Mouse (Mus musculus) Patski (cell line): ENCODE measurements at regions not wholly inside any gene's neighbourhood (a gene's known extent, or its start where the extent isn't known, plus 50 kb on each side); places are given as distances from the start of the nearest gene placed in this dataset.

ENCODE experiments used
- ATAC-seq: fragments of 100-300 bp; one replicate; pipeline ENCODE4 v1.8.0; 2021
- CTCF ChIA-PET: fragments of 350-600 bp; sonication (Branson Sonifier 250); formaldehyde crosslinking; loops from one replicate; lab custom pipeline; 2022; ENCODE audit warnings: inconsistent platforms; lab: Charles Lee
- POLR2A ChIA-PET: fragments of 350-600 bp; sonication (Branson Sonifier 250); formaldehyde crosslinking; loops from one replicate; lab custom pipeline; 2022; ENCODE audit warnings: antibody characterized with exemption, inconsistent platforms; lab: Charles Lee
- DNase-seq: peaks from one replicate; pipeline ENCODE4 v3.0.0-alpha.2; 2011; ENCODE audit warnings: low read depth, low spot score
- H3K27me3 ChIP-seq: fragments of 371-371 bp; one replicate; pipeline ENCODE4 v1.5.1; 2021
- CTCF ChIP-seq: fragments of 100-300 bp; IDR thresholded peaks from one replicate; pipeline ENCODE4 v1.5.1; 2021
- in situ Hi-C: fragments of 300-500 bp; cut with MboI; formaldehyde crosslinking; loops from 3 replicates; pipeline ENCODE4 v1.11.1; 2018; ENCODE audit warnings: low pct_unique_long_range_greater_than_20kb, mixed read lengths

GRCm38 (mm10) chr16:26302045-26302444, 69.6 kb downstream of the Cldn1 start:
- in situ Hi-C loops = no loop called here
- ATAC-seq (no peak), DNase-seq (no peak)
- peaks cover 10% of the 10 kb centered on the region for H3K27me3 ChIP-seq
- POLR2A ChIA-PET = no interaction called here
- CTCF ChIA-PET = no interaction called here
- TF ChIP-seq CTCF = no peak

- in situ Hi-C loops = no loop called here
- no peak for ATAC-seq
- ChIA-PET CTCF (interaction anchor here (0.6 to 2.9 kb wide), 3 partner anchors 10 to 20 kb away, joined by 3 to 9 read pairs (median 4); no protein-coding TSS in a partner anchor), POLR2A (no interaction called here)
- no peak for DNase-seq
- H3K27me3 ChIP-seq = no peaks in the 10 kb centered on the region
- TF ChIP-seq CTCF = no peak
These were observed 79.9 kb downstream of the Cldn1 start for GRCm38 (mm10) chr16:26291692-26292091.

GRCm38 (mm10) chr16:26285627-26286026, 86.0 kb downstream of the Cldn1 start:
- ChIA-PET CTCF (no interaction called here), POLR2A (no interaction called here)
- in situ Hi-C loops = no loop called here
- ATAC-seq (no peak), DNase-seq (no peak)
- TF ChIP-seq CTCF = no peak
- H3K27me3 ChIP-seq = no peaks in the 10 kb centered on the region

GRCm38 (mm10) chr16:26284713-26285112, 86.9 kb downstream of the Cldn1 start:
- no peaks in the 10 kb centered on the region for H3K27me3 ChIP-seq
- ATAC-seq = no peak
- CTCF ChIA-PET = interaction anchor here (1.1 to 1.3 kb wide), 2 partner anchors 9 to 10 kb away, joined by 3 to 4 read pairs; no protein-coding TSS in a partner anchor
- TF ChIP-seq CTCF = no peak
- in situ Hi-C loops = no loop called here
- DNase-seq = no peak
- POLR2A ChIA-PET = no interaction called here

GRCm38 (mm10) chr16:26282418-26282817, 89.2 kb downstream of the Cldn1 start:
- ATAC-seq (no peak), DNase-seq (no peak)
- CTCF ChIA-PET = interaction anchor here (1.1 to 2.7 kb wide), 4 partner anchors 10 to 47 kb away, joined by 3 to 9 read pairs (median 4); no protein-coding TSS in a partner anchor
- no peak for TF ChIP-seq CTCF
- POLR2A ChIA-PET = no interaction called here
- no peaks in the 10 kb centered on the region for H3K27me3 ChIP-seq
- in situ Hi-C loops = no loop called here

DNA sequence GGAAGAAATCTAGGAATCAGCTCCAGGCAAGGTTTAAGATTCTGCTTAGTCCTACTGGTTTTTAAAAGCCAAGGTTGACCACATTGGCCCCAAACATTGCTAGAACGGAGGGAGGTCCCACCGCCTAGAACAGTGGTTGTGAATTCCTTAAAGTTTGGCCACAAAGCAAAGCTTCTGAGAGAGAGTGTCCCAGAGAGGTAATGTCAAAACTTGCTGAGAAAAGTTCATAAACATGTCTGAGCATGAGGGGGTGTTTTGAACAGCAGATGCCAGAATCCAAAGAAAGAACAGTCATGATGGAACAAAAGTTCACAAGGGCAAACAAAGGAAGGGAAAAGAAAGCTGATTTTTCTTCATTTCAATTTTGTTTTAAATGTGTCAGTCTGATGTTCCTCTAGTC, 90.1 kb downstream of the Cldn1 start:
- no peaks in the 10 kb centered on the region for H3K27me3 ChIP-seq
- ATAC-seq (no peak), DNase-seq (no peak)
- ChIA-PET CTCF (interaction anchor here (2.1 to 2.7 kb wide), 2 partner anchors 11 to 18 kb away, joined by 5 to 9 read pairs; no protein-coding TSS in a partner anchor), POLR2A (no interaction called here)
- in situ Hi-C loops = no loop called here
- no peak for TF ChIP-seq CTCF

- DNase-seq (no peak), ATAC-seq (no peak)
- no peak for TF ChIP-seq CTCF
- ChIA-PET POLR2A (no interaction called here), CTCF (no interaction called here)
- H3K27me3 ChIP-seq = no peaks in the 10 kb centered on the region
- in situ Hi-C loops = no loop called here
These were observed 94.9 kb downstream of the Cldn1 start for GRCm38 (mm10) chr16:26276789-26277188.

DNA sequence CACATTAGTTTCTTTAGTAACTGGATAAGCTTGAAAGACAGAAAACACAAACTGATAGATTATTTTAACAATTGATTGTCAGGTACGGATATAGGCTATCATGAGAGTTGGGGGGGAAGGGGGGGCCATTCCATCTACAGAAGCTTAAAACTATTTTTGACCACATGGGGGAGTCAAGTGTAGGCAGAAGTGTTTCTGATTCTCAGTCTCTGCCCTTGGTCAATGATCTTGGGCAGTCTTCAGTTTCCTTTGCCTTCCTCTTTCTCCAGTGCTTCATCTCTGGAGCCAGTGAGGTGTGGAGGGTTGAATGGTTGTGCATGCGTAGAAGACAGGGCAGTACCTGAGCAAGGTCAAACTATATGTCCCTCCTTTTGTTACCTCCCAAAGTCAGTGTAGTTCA, 118.8 kb downstream of the Cldn1 start:
- in situ Hi-C loops = loop anchor here (5.0 kb wide), 1 partner anchor 189 kb away; no protein-coding TSS in a partner anchor
- ChIA-PET CTCF (interaction anchor here (0.6 kb wide), 2 partner anchors 150 to 195 kb away, joined by 3 read pairs; no protein-coding TSS in a partner anchor), POLR2A (interaction anchor here (0.6 kb wide), 1 partner anchor 230 kb away, joined by 4 read pairs; no protein-coding TSS in a partner anchor)
- no peaks in the 10 kb centered on the region for H3K27me3 ChIP-seq
- DNase-seq (no peak), ATAC-seq (no peak)
- peak; percentile 50 for TF ChIP-seq CTCF

DNA sequence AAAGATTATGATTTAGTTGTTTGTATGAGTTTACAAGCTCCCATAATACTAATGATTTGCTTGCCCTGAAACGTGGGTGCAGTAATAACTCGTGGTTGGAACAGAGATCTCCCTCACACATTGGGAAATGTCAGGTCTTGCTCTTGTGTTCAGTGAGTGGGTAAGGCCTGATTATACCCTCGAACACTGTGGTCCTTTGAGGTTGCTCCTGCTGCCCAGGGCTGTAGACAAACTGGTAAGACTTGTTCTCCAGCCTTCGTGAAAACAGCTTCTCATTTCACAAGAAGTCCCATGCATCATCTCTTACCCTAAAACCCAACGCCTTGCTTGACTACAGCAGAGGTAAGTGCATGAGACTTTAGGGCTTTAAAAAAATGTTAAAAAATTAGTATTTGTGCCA, 119.9 kb downstream of the Cldn1 start:
- in situ Hi-C loops = loop anchor here (5.0 kb wide), 1 partner anchor 191 kb away; no protein-coding TSS in a partner anchor
- ATAC-seq (no peak), DNase-seq (no peak)
- TF ChIP-seq CTCF = no peak
- ChIA-PET POLR2A (no interaction called here), CTCF (interaction anchor here (0.9 kb wide), 1 partner anchor 244 kb away, joined by 3 read pairs; no protein-coding TSS in a partner anchor)
- no peaks in the 10 kb centered on the region for H3K27me3 ChIP-seq

GRCm38 (mm10) chr16:26251027-26251426, 120.6 kb downstream of the Cldn1 start:
- POLR2A ChIA-PET = no interaction called here
- CTCF ChIA-PET = interaction anchor here (0.9 to 1.6 kb wide), 2 partner anchors 244 to 287 kb away, joined by 3 read pairs; no protein-coding TSS in a partner anchor
- ATAC-seq (no peak), DNase-seq (no peak)
- in situ Hi-C loops = loop anchor here (5.0 kb wide), 1 partner anchor 191 kb away; no protein-coding TSS in a partner anchor
- no peaks in the 10 kb centered on the region for H3K27me3 ChIP-seq
- TF ChIP-seq CTCF = peak; percentile 12

DNA sequence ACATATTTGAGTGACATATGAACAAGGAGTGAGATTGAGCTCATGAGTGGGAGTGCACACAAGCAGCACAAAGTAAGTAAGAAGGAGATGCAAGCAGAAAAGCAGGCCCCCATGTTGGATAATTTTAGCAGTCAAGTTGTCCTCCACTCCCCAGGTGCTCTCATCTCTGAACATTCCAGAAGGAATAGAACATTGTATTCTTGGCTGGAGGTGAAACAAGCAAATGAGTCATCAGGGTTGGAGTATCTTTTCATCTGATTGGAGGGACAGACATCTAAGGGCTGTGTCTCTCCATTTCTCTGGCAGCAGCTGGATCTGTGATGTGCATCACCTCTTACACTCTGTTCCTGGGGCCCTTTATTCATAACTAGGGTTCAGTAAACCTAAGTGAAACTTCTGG, 122.7 kb downstream of the Cldn1 start:
- POLR2A ChIA-PET = no interaction called here
- CTCF ChIA-PET = interaction anchor here (1.0 to 1.8 kb wide), 5 partner anchors 12 to 285 kb away, joined by 3 to 8 read pairs (median 3); no protein-coding TSS in a partner anchor
- TF ChIP-seq CTCF = no peak
- peak; percentile 49 for ATAC-seq
- H3K27me3 ChIP-seq = no peaks in the 10 kb centered on the region
- no peak for DNase-seq
- in situ Hi-C loops = loop anchor here (25.0 kb wide), 1 partner anchor 713 kb away; no protein-coding TSS in a partner anchor
